7 mouse cellular contexts compared by ENCODE assay signal in the genomic region with DNA sequence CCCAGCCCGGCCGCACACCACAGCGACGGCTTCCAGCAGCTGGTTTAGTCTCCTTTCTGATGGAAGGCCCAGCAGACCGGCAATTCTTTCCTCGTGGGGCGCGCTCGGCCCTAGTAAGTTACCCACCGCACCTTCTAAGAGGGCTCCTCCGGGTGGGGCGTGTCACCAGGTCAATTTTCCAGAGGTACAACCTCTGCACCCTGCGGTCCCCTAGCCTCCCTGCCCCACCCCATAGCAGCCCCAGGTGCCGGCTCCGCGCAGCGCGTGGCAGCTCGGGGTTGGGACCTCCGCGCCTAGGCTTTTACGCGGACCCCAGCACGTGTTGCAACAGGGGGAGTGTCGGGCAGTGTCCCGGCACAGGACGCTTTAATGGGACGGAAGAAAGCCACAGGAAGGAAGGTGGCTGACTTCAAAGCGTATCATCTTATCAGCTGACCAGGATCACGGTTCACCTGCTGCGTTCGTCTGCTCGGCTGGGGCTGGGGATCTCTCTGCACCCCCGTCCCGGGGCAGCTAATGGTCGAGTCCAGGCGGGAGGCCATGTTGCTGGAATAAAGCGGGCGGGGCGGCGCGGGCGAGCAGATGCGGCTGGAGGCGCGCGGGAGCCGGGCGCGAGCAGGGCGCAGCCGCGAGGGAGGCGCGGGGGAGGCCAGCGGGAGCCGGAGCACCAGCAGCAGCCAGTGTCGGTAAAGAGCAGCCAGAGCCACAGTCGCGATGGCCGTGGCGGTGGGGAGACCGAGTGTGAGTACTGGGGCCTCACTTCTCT. TPM values are rescaled to one million over a fixed set of nuclear protein-coding genes. Genes with fewer than 3 reads are reported as not detected.
DNase-seq lines count a peak whose midpoint lies in the region; ATAC-seq and TF ChIP-seq lines count a peak whose summit lies in the region.

Gene Sept11 (plus strand): TSS at position 581 of the 766 bp plus-strand sequence.

- WGBS in intestine, postnatal 0 days, result under 1% methylated on average over 58 of the region's 63 CpGs
- WGBS in midbrain, embryonic 12.5 days, result under 1% methylated on average over 63 of the region's 63 CpGs
- under 1% methylated on average over 63 of the region's 63 CpGs for WGBS in small intestine, adult 2 months

- peak; percentile 83 for TF ChIP-seq POLR2A in small intestine, adult 2 months (IDR thresholded peaks at IDR 0.05; ENCODE audit: low read depth, low read length)

- no peaks in the 10 kb centered on the region for H3K4me1 ChIP-seq in intestine, postnatal 0 days (replicated peaks; ENCODE audit: control insufficient read depth, insufficient read depth, low read length)
- H3K4me1 ChIP-seq in midbrain, embryonic 12.5 days, result peaks cover 51% of the 10 kb centered on the region
- H3K4me1 ChIP-seq in small intestine, adult 2 months (ENCODE audit: control insufficient read depth, insufficient read depth, insufficient read length, low read length), result peaks cover 11% of the 10 kb centered on the region; the same call in 1 of the 2 replicates

- H3K9ac ChIP-seq in intestine, postnatal 0 days (ENCODE audit: low read depth, low read length), result peak within 1 kb of the TSS; percentile 83
- peak within 1 kb of the TSS; percentile 89 for H3K9ac ChIP-seq in midbrain, embryonic 12.5 days (replicated peaks)

- H3K4me3 ChIP-seq in intestine, postnatal 0 days (ENCODE audit: low read depth, low read length), result peak within 1 kb of the TSS; percentile 92
- H3K4me3 ChIP-seq in midbrain, embryonic 12.5 days, result peak within 1 kb of the TSS; percentile 89
- peak within 1 kb of the TSS; percentile 94 for H3K4me3 ChIP-seq in small intestine, adult 2 months (ENCODE audit: low read depth, low read length)

- H3K4me2 ChIP-seq in intestine, postnatal 0 days (replicated peaks; ENCODE audit: low read depth), result peak within 1 kb of the TSS; percentile 93
- peak within 1 kb of the TSS; percentile 81 for H3K4me2 ChIP-seq in midbrain, embryonic 12.5 days (replicated peaks)

- peak within 1 kb of the TSS; percentile 81 for H3K27ac ChIP-seq in intestine, postnatal 0 days (ENCODE audit: low read depth, low read length)
- peak within 1 kb of the TSS; percentile 96 for H3K27ac ChIP-seq in midbrain, embryonic 12.5 days (replicated peaks)
- H3K27ac ChIP-seq in small intestine, adult 2 months (ENCODE audit: insufficient read depth, low read depth, low read length), result peak within 1 kb of the TSS; percentile 78

- H3K36me3 ChIP-seq in intestine, postnatal 0 days (ENCODE audit: control insufficient read depth, insufficient read depth), result no peaks in the 10 kb centered on the region
- H3K36me3 ChIP-seq in midbrain, embryonic 12.5 days, result no peaks in the 10 kb centered on the region
- no peaks in the 10 kb centered on the region for H3K36me3 ChIP-seq in small intestine, adult 2 months (ENCODE audit: control insufficient read depth, insufficient read depth, low read length)

- ATAC-seq in intestine, postnatal 0 days, result peak; percentile 92
- peak; percentile 92 for ATAC-seq in midbrain, embryonic 12.5 days (ENCODE audit: low FRiP score, low read depth)

- H3K27me3 ChIP-seq in intestine, postnatal 0 days (replicated peaks; ENCODE audit: control insufficient read depth, insufficient read depth, low read length), result no peaks in the 10 kb centered on the region
- H3K27me3 ChIP-seq in midbrain, embryonic 12.5 days, result no peaks in the 10 kb centered on the region
- no peaks in the 10 kb centered on the region for H3K27me3 ChIP-seq in small intestine, adult 2 months (ENCODE audit: control insufficient read depth, insufficient read depth, low read length)

- H3K9me3 ChIP-seq in intestine, postnatal 0 days (ENCODE audit: control insufficient read depth), result no peaks in the 10 kb centered on the region
- H3K9me3 ChIP-seq in midbrain, embryonic 12.5 days, result no peaks in the 10 kb centered on the region

- no peak for TF ChIP-seq CTCF in intestine, postnatal 0 days (IDR thresholded peaks at IDR 0.05; ENCODE audit: low read depth)
- no peak for TF ChIP-seq CTCF in small intestine, adult 2 months (IDR thresholded peaks at IDR 0.05; ENCODE audit: extremely low read depth, insufficient read length, insufficient replicate concordance, low read depth, low read length)

- DNase-seq in adrenal gland, adult 8-10 months, result peak; percentile 87
- DNase-seq in embryo, embryonic 9.5 days (ENCODE audit: extremely low spot score), result peak; percentile 97
- DNase-seq in gonadal fat pad, adult 2 months (ENCODE audit: low read depth), result no peak
- peak; percentile 95 for DNase-seq in left cerebral cortex, postnatal 4 days

- intact Hi-C loops in left cerebral cortex, postnatal 4 days (cut with DNase I), result no loop called here

RNA-seq across cellular contexts. Expression of gene Sept11, which starts in this region (rescaled TPM):
- total RNA-seq in adrenal gland, adult 8-10 months (2022), result 10 to 100 TPM; 40.3 to 44.5 (median 42.4) TPM
- polyA plus RNA-seq in gonadal fat pad, adult 2 months (2012; rRNA removed), result 18.1 and 18.4 TPM in 2 replicates
- polyA plus RNA-seq in intestine, postnatal 0 days (2015; fragmentation: Nextera tagmentation; extraction: Ambion mirVana), result 39.2 and 40.9 TPM in 2 replicates
- total RNA-seq in left cerebral cortex, postnatal 4 days (2021), result 100 to 1,000 TPM; 204 to 212 TPM
- polyA plus RNA-seq in midbrain, embryonic 12.5 days (2016; fragmentation: Nextera tagmentation; extraction: Ambion mirVana), result 260 and 272 TPM in 2 replicates
- 7.0 and 12.9 TPM in 2 replicates for polyA plus RNA-seq in small intestine, adult 2 months (2012; rRNA removed)

Comparison
In these comparisons a context has a peak if more than half of its experiments do, and no peak if none do; other contexts are left out.
1. RNA of gene Sept11 (total RNA-seq): 204 to 212 TPM in left cerebral cortex, postnatal 4 days; 40.3 to 44.5 TPM in adrenal gland, adult 8-10 months; every median in the first group is over 4 times any median in the second.
2. Peak in every context shown above with its lines, with median percentiles within 50 percentile points of each other: H3K27ac ChIP-seq and H3K4me3 ChIP-seq.